Mouse (Mus musculus) left cerebral cortex, postnatal 10 days (tissue): Measurements from ENCODE around the gene Tfe3. TPM values are rescaled to one million over a fixed set of nuclear protein-coding genes. Genes with fewer than 3 reads are reported as not detected.
"Not testable (repeated sequence)": the region's sequence is repeated elsewhere in the genome, so short reads cannot be mapped to it uniquely, and the experiment has no call there.

Source experiments
- DNase-seq, 2 experiments: peaks; one replicate each; pipeline ENCODE4 v3.0.0; 2021 to 2022; ENCODE audit warnings: low spot score in 2 of 2, mixed read lengths in 1 of 2; ENCODE audit errors: extremely low spot score in 1 of 2
- intact Hi-C: fragments of 180-260 bp; cut with DNase I; formaldehyde crosslinking; loops from one replicate; pipeline ENCODE4 v1.15.1; 2025
- microRNA-seq: library from miRNA; unstranded; fragments of <30 nt; microRNA quantifications from one replicate; pipeline ENCODE4 v1.2.0, GENCODE M21; 2022
- total RNA-seq, 2 experiments: library from RNA; stranded (reverse); gene quantifications; 2 replicates each; pipeline ENCODE4 v1.2.3; 2021

Gene Tfe3
- total RNA-seq, 2 experiments from 2014 or later, result 30.0 to 35.6 TPM

GRCm38 (mm10) chrX:7790309-7790708 is 27.9 kb downstream of the Tfe3 start:
- intact Hi-C loops, result no loop called here
- DNase-seq, result no peak

GRCm38 (mm10) chrX:7793361-7793760 is 31.0 kb downstream of the Tfe3 start:
- intact Hi-C loops, result no loop called here
- DNase-seq, result no peak

GRCm38 (mm10) chrX:7795016-7795415 is 32.7 kb downstream of the Tfe3 start:
- intact Hi-C loops, result no loop called here
- no peak for DNase-seq

- DNase-seq, result no peak
- intact Hi-C loops, result no loop called here
Observed at GRCm38 (mm10) chrX:7797327-7797726, 35.0 kb downstream of the Tfe3 start.

- intact Hi-C loops, DNase-seq: not testable (repeated sequence)
Observed at GRCm38 (mm10) chrX:7802157-7802556, 39.8 kb downstream of the Tfe3 start.

GRCm38 (mm10) chrX:7815016-7815415 is 52.7 kb downstream of the Tfe3 start:
- DNase-seq, intact Hi-C loops: not testable (repeated sequence)

GRCm38 (mm10) chrX:7821865-7822779 is 59.8 kb downstream of the Tfe3 start, which contains the start of gene Kcnd1:
Kcnd1 (plus strand) TSS chrX:7822289.
- intact Hi-C loops, result no loop called here
- DNase-seq, result peak; percentile 53 to 70

Small RNA genes within 50 kb of the gene (microRNA-seq; reads per million reads assigned to microRNA genes)
- 85.9 reads per million, percentile 54 among the genes with 10 or more reads in this experiment for gene Mir1198

Other genes starting within 250 kb of the Tfe3 start
- gene Foxp3, start 188.9 kb upstream of the Tfe3 start, total RNA-seq, result under 1 TPM in 1 of 2 experiments, not detected in 1; 0.62 TPM
- 10 to 100 TPM; 13.5 to 15.9 TPM for gene Ppp1r3f, start 188.3 kb upstream of the Tfe3 start, total RNA-seq
- gene Ccdc22, start 157.0 kb upstream of the Tfe3 start, total RNA-seq, result 10 to 100 TPM; 22.8 to 25.9 TPM
- gene Cacna1f, start 155.5 kb upstream of the Tfe3 start, total RNA-seq, result under 1 TPM; 0.08 to 0.17 TPM
- gene Syp, start 124.1 kb upstream of the Tfe3 start, total RNA-seq, result 1,000 to 10,000 TPM; 1,744 to 1,801 TPM
- gene Prickle3, start 105.3 kb upstream of the Tfe3 start, total RNA-seq, result 1 to 10 TPM; 1.2 to 1.3 TPM
- gene Plp2, start 91.2 kb upstream of the Tfe3 start, total RNA-seq, result 10 to 100 TPM; 15.6 to 18.1 TPM
- under 1 TPM; 0.12 to 0.34 TPM for gene Magix, start 81.3 kb upstream of the Tfe3 start, total RNA-seq
- gene Gpkow, start 65.4 kb upstream of the Tfe3 start, total RNA-seq, result 10 to 100 TPM; 37.1 to 39.3 TPM
- gene Wdr45, start 48.2 kb upstream of the Tfe3 start, total RNA-seq, result 10 to 100 TPM; 38.5 to 43.3 TPM
- gene Gm45208, start 40.3 kb upstream of the Tfe3 start, total RNA-seq, result under 1 TPM in 1 of 2 experiments, not detected in 1; 0.69 TPM
- 100 to 1,000 TPM in 1 of 2 experiments, 10 to 100 TPM in 1; 97.3 to 105 TPM for gene Praf2, start 34.1 kb upstream of the Tfe3 start, total RNA-seq
- 10 to 100 TPM; 28.9 to 29.7 TPM for gene Ccdc120, start 11.7 kb upstream of the Tfe3 start, total RNA-seq
- 10 to 100 TPM; 79.5 to 84.6 TPM for gene Gripap1, start 27.2 kb downstream of the Tfe3 start, total RNA-seq
- 10 to 100 TPM; 10.9 to 11.3 TPM for gene Kcnd1, start 59.7 kb downstream of the Tfe3 start, total RNA-seq
- gene Otud5, start 78.8 kb downstream of the Tfe3 start, total RNA-seq, result 10 to 100 TPM; 64.5 to 65.6 TPM
- 10 to 100 TPM; 43.7 to 44.9 TPM for gene Pim2, start 115.7 kb downstream of the Tfe3 start, total RNA-seq
- 10 to 100 TPM; 43.4 to 47.5 TPM for gene Slc35a2, start 121.5 kb downstream of the Tfe3 start, total RNA-seq
- 10 to 100 TPM; 77.7 to 81.3 TPM for gene Pqbp1, start 136.7 kb downstream of the Tfe3 start, total RNA-seq
- 10 to 100 TPM; 25.5 to 34.1 TPM for gene Timm17b, start 136.8 kb downstream of the Tfe3 start, total RNA-seq
- not detected for gene Gm10491, start 145.3 kb downstream of the Tfe3 start, total RNA-seq
- not detected for gene Gm10490, start 147.0 kb downstream of the Tfe3 start, total RNA-seq
- 100 to 1,000 TPM; 287 to 317 TPM for gene Pcsk1n, start 157.3 kb downstream of the Tfe3 start, total RNA-seq
- not detected for gene Eras, start 166.0 kb downstream of the Tfe3 start, total RNA-seq
- gene Hdac6, start 185.3 kb downstream of the Tfe3 start, total RNA-seq, result 10 to 100 TPM; 59.7 to 65.0 TPM
- gene Gata1, start 215.5 kb downstream of the Tfe3 start, total RNA-seq, result not detected